Mouse (Mus musculus) erythroblast, embryonic 14.5 days (primary cell): ENCODE results near the gene Ldlrad3. TPM values are rescaled to one million over a fixed set of nuclear protein-coding genes. Genes with fewer than 3 reads are reported as not detected.

Experiments used
- H3K27me3 ChIP-seq: 2 replicates; pipeline ENCODE4 v1.6.1; 2012; ENCODE audit warnings: inconsistent platforms; ENCODE audit not compliant: control insufficient read depth
- H3K36me3 ChIP-seq: 2 replicates; pipeline ENCODE4 v1.6.1; 2012; ENCODE audit warnings: mild to moderate bottlenecking, inconsistent platforms; ENCODE audit not compliant: control insufficient read depth
- H3K4me1 ChIP-seq: 2 replicates; pipeline ENCODE4 v1.6.1; 2012; ENCODE audit warnings: inconsistent platforms; ENCODE audit not compliant: control insufficient read depth
- H3K4me3 ChIP-seq: replicated peaks from 2 replicates; pipeline ENCODE3; 2012; ENCODE audit warnings: moderate library complexity, mild to moderate bottlenecking, inconsistent platforms
- H3K9me3 ChIP-seq: 2 replicates; pipeline ENCODE4 v1.6.1; 2012; ENCODE audit warnings: low read length, inconsistent platforms, mixed read lengths; ENCODE audit not compliant: control insufficient read depth
- GATA1 ChIP-seq: IDR thresholded peaks from 2 replicates; pipeline ENCODE4 v1.6.1; 2012; ENCODE audit warnings: low read length, inconsistent platforms, mixed read lengths
- TAL1 ChIP-seq: IDR thresholded peaks from 3 replicates; pipeline ENCODE4 v1.6.1; 2012; ENCODE audit warnings: low read length, inconsistent platforms, mixed read lengths
- polyA plus RNA-seq: library from polyadenylated mRNA; stranded (reverse); fragments of >175 nt; gene quantifications from 2 replicates; pipeline ENCODE4 v1.2.3, GENCODE M21; 2012

The Ldlrad3 gene
- polyA plus RNA-seq, 1 experiment: not detected

- H3K4me3 ChIP-seq: no peak overlapping the region
- no peaks in the 10 kb centered on the region for H3K27me3 ChIP-seq
- TF ChIP-seq TAL1 (no peak), GATA1 (no peak)
- no peaks in the 10 kb centered on the region for H3K36me3 ChIP-seq
- H3K9me3 ChIP-seq: no peaks in the 10 kb centered on the region
- no peaks in the 10 kb centered on the region for H3K4me1 ChIP-seq
Observed at GRCm38 (mm10) chr2:102153516-102153915, 32.7 kb downstream of the Ldlrad3 start.

- no peak for TF ChIP-seq TAL1
- no peak overlapping the region for H3K4me3 ChIP-seq
- no peaks in the 10 kb centered on the region for H3K36me3 ChIP-seq
- no peaks in the 10 kb centered on the region for H3K4me1 ChIP-seq
- no peaks in the 10 kb centered on the region for H3K27me3 ChIP-seq
- no peaks in the 10 kb centered on the region for H3K9me3 ChIP-seq
Observed at GRCm38 (mm10) chr2:102152851-102153250, 33.3 kb downstream of the Ldlrad3 start.

- H3K27me3 ChIP-seq: no peaks in the 10 kb centered on the region
- H3K4me1 ChIP-seq: no peaks in the 10 kb centered on the region
- no peaks in the 10 kb centered on the region for H3K36me3 ChIP-seq
- TF ChIP-seq GATA1: no peak
- no peak for TF ChIP-seq TAL1
- H3K9me3 ChIP-seq: no peaks in the 10 kb centered on the region
- no peak overlapping the region for H3K4me3 ChIP-seq
Observed at GRCm38 (mm10) chr2:102149058-102149457, 37.1 kb downstream of the Ldlrad3 start.

GRCm38 (mm10) chr2:102148093-102148492 lies 38.1 kb downstream of the Ldlrad3 start:
- H3K36me3 ChIP-seq: no peaks in the 10 kb centered on the region
- H3K4me1 ChIP-seq: no peaks in the 10 kb centered on the region
- H3K4me3 ChIP-seq: no peak overlapping the region
- no peaks in the 10 kb centered on the region for H3K27me3 ChIP-seq
- TF ChIP-seq GATA1: no peak
- TF ChIP-seq TAL1: no peak
- H3K9me3 ChIP-seq: no peaks in the 10 kb centered on the region

GRCm38 (mm10) chr2:102147561-102147960 lies 38.6 kb downstream of the Ldlrad3 start:
- H3K4me3 ChIP-seq: no peak overlapping the region
- H3K9me3 ChIP-seq: no peaks in the 10 kb centered on the region
- TF ChIP-seq TAL1 (no peak), GATA1 (no peak)
- H3K4me1 ChIP-seq: no peaks in the 10 kb centered on the region
- no peaks in the 10 kb centered on the region for H3K27me3 ChIP-seq
- no peaks in the 10 kb centered on the region for H3K36me3 ChIP-seq

GRCm38 (mm10) chr2:102146386-102146785 lies 39.8 kb downstream of the Ldlrad3 start:
- Histone ChIP-seq H3K4me1 (no peaks in the 10 kb centered on the region), H3K4me3 (no peak overlapping the region), H3K36me3 (no peaks in the 10 kb centered on the region), H3K9me3 (no peaks in the 10 kb centered on the region), H3K27me3 (no peaks in the 10 kb centered on the region)
- TF ChIP-seq GATA1 (no peak), TAL1 (no peak)

GRCm38 (mm10) chr2:102145036-102145435 lies 41.1 kb downstream of the Ldlrad3 start:
- Histone ChIP-seq H3K4me3 (no peak overlapping the region), H3K27me3 (no peaks in the 10 kb centered on the region), H3K9me3 (no peaks in the 10 kb centered on the region), H3K36me3 (no peaks in the 10 kb centered on the region), H3K4me1 (no peaks in the 10 kb centered on the region)
- TF ChIP-seq GATA1 (no peak), TAL1 (no peak)

- no peaks in the 10 kb centered on the region for H3K4me1 ChIP-seq
- no peaks in the 10 kb centered on the region for H3K27me3 ChIP-seq
- no peaks in the 10 kb centered on the region for H3K9me3 ChIP-seq
- H3K36me3 ChIP-seq: no peaks in the 10 kb centered on the region
- TF ChIP-seq TAL1 (no peak), GATA1 (no peak)
- no peak overlapping the region for H3K4me3 ChIP-seq
Observed at GRCm38 (mm10) chr2:102144311-102144710, 41.9 kb downstream of the Ldlrad3 start.

GRCm38 (mm10) chr2:102142654-102143271 lies 43.4 kb downstream of the Ldlrad3 start:
- TF ChIP-seq TAL1 (no peak), GATA1 (no peak)

GRCm38 (mm10) chr2:102142197-102142623 lies 44.0 kb downstream of the Ldlrad3 start:
- Histone ChIP-seq H3K4me1 (no peaks in the 10 kb centered on the region), H3K9me3 (no peaks in the 10 kb centered on the region), H3K36me3 (no peaks in the 10 kb centered on the region), H3K27me3 (no peaks in the 10 kb centered on the region), H3K4me3 (no peak overlapping the region)
- no peak for TF ChIP-seq TAL1
- no peak for TF ChIP-seq GATA1

More at GRCm38 (mm10) chr2:102142654-102143271, 43.4 kb downstream of the Ldlrad3 start:
- Histone ChIP-seq H3K4me3 (no peak overlapping the region), H3K9me3 (no peaks in the 10 kb centered on the region), H3K4me1 (no peaks in the 10 kb centered on the region), H3K27me3 (no peaks in the 10 kb centered on the region), H3K36me3 (no peaks in the 10 kb centered on the region)
